Mouse (Mus musculus): ENCODE measurements around the gene Ern1. TPM values are rescaled to one million over a fixed set of nuclear protein-coding genes. Genes with fewer than 3 reads are reported as not detected.
A peak's percentile ranks its signal among the peaks of the same experiment; 100 is the strongest.
"Not testable (repeated sequence)": the region's sequence is repeated elsewhere in the genome, so short reads cannot be mapped to it uniquely, and the experiment has no call there.

The Ern1 gene
- total RNA-seq, 2 experiments from 2014 or later: 10.7 to 12.9 TPM

DNA sequence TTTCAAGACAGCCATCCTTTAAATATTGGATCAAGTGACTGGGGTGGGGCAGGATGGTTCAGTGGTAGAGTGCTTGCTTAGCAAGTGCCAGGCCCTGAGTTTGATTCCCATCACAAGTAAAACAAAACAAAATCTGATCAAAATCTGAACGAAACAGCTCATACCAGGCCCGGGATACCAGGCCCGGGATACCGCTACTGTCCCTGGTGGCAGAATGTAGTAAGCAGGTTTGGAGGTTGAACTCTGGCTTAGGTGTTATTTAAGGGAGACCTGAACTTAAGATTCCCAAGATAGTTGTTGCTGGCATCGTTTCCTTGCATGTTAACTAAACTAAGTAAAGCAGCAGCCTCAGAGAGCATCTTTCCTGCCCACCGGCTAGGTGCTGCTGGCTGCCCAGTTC, 18.6 kb upstream of the Ern1 start:
- intact Hi-C loops (cut with DNase I): loop anchor here (10.0 kb wide), 1 partner anchor 239 kb away; no protein-coding TSS in a partner anchor
- no peak for DNase-seq

DNA sequence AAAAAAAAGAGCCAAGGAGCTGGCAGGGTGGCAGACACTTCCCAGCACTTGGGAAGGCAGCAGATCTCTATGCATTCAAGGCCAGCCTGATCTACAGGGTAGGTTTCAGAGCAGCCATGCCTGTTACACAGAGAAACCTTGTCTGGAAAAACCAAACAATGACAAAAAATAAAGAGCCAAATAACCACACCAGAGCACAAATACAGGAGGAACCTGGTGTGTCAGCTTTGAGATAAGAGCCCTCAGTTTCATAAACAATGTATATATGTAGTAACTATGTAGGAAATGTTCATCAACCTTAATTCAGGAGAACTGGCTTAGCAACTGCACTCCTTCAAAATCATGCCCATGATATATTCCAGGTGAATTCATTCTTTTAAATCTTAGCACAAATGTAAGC, 16.5 kb upstream of the Ern1 start:
- no peak for DNase-seq
- intact Hi-C loops (cut with DNase I): loop anchor here (10.0 kb wide), 1 partner anchor 241 kb away; no protein-coding TSS in a partner anchor

DNA sequence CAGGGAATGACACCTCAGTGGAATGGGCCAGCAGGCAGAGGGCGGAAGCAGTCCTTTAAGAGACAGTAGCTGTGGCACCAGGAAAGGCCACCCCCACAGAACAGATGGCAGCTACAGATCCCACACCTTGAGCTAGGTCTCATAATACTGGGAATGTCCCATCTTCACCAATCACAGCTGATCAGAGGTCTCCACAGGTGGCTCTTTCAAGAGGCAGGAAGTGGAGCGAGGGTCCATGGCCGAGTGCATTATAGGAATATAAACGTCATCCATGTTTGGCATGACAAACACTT, 15.7 kb upstream of the Ern1 start:
- intact Hi-C loops (cut with DNase I): loop anchor here (10.0 kb wide), 1 partner anchor 241 kb away; no protein-coding TSS in a partner anchor
- no peak for DNase-seq

DNA sequence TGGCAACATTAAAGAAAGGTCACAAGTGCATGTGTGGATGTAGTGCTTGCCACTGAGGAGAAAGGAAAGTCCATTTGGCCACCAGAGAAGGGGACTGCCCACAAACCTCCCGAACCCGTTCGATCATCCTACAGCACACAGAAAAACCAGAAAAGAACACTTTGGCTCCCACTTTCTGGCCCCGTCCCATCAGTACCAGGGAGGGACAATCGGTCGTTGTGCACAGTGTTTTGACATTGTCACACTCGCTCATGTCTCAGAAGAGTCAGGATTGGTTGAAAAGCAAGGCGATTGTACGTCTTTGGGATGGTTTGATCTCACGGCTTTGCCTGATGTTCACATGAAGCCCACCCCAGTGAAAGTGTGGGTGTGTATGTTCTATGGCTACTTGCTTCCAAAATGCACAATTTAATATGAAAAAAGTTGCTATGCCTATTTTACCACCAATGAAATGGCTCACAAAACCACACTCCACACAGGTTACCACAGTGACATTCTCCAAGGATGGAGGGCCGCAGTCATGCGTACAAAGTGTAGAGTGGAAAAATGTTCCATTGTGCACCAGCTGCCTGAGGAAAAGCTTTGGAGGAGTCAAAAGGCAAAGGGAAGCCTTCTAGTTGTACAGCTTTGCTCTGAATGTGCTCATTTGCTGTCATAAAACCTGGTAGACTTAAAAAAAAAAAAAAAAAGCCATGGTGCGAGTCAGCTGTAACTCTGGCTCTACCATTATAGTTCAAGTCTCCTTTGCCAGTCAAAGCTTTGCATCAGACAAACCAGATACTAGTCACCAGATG, 15.2 kb upstream of the Ern1 start:
- intact Hi-C loops (cut with DNase I): loop anchor here (10.0 kb wide), 1 partner anchor 242 kb away; no protein-coding TSS in a partner anchor
- DNase-seq: no peak

DNA sequence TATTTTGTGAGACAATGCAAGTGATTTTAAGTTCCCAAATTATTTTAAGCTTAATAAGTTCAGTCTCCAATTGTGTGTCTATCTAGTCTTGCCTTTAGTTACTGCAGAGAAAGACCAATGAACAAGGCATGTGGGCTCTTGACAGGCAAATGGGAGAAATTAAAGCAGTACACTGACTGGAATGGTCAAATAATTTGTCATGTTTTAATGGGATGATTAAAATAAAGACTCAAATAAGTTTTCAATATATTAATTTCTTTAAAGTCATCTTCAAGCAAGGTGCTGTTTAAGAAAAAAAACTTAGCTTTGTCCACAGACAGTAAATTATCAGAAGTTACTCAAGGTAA, 14.5 kb upstream of the Ern1 start:
- DNase-seq: no peak
- intact Hi-C loops (cut with DNase I): loop anchor here (10.0 kb wide), 1 partner anchor 243 kb away; no protein-coding TSS in a partner anchor

DNA sequence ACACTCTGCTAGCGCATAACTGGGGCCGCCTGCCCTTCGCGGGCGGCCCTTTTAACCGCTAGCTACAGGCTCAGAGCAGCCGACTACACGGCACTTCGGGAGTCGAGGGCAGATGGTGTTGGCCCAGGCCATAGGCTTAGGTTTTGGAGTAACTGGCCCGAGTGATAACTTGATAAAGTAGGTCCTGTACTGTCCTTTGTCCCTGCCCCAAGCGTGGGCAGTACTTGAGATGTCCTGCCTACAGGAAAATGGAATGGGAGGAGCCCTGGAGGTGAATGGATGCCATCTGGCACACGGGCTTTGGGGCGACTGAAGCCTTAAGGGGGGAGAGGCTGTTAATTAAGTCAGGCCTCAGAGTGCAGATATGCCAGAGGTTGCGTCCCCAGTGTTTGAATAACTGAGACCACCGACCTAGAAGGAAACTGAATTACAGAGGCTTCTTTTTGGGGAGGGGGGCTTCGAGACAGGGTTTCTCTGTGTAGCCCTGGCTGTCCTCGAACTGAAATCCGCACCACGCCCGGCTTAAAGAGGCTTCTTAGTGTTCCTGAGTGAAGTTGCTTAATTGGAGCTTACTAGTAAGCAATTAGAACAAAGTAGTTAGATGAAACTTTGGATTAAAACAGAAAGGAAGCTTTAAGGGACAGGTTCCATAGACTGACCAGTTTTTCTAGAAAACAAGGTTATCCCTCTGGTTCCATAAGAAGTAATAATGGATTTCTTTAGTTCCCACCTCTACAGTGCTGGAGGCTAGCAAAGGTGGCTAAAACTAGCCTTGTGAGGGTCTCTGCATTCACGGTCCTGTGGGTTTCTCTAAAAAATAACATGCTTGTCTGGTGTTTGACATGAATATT, 13.9 kb upstream of the Ern1 start:
- DNase-seq: peak; percentile 79
- intact Hi-C loops (cut with DNase I): loop anchor here (10.0 kb wide), 1 partner anchor 243 kb away; no protein-coding TSS in a partner anchor

DNA sequence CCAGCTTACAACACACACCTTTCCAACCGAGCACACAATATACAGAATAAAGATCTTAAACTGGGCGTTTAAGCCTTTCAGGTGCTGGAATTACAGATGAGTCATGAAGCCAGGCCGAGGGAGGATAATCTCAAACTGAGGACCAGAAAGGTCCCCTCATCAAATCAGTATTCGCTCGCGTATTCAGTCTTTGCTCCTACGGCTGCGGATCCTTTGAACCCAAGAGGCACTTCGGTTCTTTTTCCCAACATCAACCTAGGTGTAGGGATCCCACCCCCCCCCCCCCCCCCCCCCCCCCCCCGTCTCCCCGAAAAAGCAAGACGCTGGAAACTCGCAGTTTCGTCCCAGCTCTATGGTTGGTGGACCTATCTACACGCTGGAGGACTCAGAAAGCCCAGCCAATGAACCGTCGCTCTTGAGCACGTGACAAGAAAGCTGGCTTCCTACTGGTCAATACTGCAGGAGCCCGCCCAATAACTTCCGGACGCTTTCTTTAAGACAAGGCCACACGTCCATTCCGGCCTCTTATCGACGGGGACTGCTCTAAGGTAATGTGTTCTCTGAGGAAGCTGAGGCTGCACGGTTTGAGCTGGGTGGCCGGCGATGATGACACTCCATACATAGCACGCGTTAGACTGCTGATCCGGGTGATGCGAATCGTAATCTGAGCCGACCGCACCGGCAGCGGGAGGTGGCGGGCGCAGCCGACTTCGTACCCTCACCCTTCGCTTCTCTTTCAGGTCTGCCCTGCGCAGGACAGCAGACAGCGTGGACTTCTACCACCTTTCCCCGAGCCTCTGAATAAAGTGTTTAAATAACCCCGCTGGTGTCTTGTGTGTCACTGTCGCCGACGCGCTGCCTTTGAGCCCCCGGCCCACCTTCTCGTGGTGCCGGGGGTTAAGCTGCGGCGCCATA, 13.0 kb upstream of the Ern1 start:
- DNase-seq: peak; percentile 92
- intact Hi-C loops (cut with DNase I): loop anchor here (10.0 kb wide), 1 partner anchor 244 kb away; no protein-coding TSS in a partner anchor

DNA sequence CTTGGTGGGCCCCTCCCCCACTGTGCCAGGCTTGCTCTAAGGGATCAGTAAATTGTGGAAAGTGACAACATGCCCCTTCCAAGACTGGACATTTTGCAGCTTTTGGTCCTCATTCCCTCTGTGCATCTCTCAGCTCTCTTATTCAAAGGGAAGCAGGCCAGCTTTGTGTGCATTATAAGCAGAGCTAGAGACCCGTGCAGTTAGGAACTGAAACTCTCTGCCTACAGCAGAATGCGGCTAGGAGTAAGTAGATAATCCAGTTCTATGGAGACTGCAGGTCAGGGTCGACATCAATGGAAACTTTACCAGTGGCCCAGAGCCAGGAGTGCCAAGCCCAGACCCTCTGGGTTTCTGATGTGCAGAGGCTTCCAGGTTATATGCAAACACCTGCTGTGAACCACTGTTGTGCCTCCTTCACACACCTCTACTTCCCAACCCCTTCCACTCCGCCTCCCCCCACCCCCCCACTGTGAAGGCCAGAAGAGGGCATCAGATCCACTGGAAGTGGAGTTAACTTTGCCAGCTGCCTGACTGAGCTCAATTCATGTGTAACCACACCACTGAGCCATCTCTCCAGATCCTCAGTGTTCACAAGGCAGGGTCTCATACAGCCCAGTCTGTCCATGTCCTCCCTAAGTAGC, 11.2 kb upstream of the Ern1 start:
- no peak for DNase-seq
- intact Hi-C loops (cut with DNase I): no loop called here

DNA sequence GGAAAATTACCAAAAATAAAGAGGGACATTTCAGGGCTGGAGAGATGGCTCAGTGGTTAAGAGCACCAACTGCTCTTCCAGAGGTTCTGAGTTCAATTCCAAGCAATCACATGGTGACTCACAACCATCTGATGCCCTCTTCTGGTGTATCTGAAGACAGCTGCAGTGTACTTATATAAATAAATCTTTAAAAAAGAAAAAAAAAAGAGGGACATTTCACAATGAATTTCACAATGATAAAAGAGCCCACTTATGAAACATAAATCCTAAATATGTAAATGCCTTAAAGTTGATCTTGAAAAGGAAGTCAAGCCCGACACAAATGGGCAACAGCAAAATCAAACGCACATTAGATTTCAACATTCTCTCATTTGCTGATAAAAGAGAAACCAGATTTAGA, 10.3 kb upstream of the Ern1 start:
- intact Hi-C loops (cut with DNase I): no loop called here
- DNase-seq: no peak

DNA sequence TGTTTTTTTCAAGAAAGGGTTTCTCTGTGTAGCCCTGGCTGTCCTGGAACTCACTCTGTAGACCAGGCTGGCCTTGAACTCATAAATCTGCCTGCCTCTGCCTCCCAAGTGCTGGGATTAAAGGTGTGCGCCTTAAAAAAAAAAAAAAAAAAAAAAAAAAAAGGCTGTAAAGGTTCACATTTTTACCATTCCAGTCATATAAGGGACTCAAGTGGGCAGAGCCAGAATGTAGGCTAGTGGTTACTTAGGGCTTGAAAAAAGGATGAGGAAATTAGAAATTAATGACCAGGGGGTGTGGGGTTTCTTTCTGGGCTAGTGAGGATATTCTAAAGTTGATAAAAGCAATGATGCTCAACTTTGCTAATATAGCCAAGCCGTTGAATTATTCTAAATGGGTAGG, 9.4 kb upstream of the Ern1 start:
- DNase-seq; intact Hi-C loops (cut with DNase I): not testable (repeated sequence)

DNA sequence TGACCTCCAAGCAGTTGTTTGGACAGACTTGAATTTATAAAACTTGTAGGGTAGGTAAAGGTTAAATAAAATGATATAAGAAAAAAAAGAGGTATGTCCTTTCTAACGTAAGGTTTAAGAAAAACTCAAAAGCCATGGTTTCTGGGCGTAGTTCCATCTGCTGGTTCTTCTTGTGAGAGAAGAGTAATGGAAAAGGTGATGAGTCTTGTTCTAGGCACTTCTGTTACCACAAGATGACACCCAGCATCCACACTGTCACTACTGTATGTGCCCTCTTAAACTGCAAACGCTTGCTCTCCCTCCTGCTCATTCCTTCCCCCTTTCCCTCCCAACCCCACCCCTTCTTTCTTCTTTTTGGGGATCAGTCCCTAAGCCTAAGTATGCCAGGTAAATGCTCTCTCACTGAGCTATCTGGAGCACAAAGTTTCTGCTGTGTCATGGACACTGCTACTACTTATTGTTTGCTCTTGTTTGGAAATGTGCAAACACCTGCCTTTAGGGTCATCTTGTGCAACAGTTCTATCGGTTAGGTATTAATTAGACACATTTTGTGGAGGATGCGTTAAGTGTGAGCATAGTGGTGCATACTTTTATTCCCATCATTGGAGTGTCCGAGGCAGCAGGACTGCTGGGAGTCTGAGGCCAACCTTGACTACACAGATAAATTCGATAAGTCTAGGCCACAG, 5.5 kb upstream of the Ern1 start:
- intact Hi-C loops (cut with DNase I): no loop called here
- no peak for DNase-seq

DNA sequence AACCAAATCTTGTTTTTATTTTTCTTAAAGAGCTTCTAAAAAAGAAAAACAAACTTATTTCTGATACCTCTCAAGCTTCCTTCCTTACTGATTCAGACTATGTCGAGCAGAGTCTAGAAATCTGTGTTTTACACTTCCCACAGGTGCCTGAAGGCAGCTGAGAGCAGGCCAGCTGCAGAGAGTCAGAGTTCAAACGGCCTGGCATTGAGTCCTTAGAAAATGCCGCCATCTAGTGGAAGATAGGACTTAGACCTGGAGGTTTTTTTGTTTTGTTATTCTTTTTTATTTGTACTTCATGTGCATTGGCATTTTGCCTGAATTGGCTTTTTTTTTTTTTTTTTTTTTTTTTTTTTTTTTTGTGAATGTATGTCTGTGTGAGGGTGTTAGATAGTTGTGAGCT, 3.7 kb upstream of the Ern1 start:
- intact Hi-C loops (cut with DNase I): no loop called here
- DNase-seq: peak; percentile 53

DNA sequence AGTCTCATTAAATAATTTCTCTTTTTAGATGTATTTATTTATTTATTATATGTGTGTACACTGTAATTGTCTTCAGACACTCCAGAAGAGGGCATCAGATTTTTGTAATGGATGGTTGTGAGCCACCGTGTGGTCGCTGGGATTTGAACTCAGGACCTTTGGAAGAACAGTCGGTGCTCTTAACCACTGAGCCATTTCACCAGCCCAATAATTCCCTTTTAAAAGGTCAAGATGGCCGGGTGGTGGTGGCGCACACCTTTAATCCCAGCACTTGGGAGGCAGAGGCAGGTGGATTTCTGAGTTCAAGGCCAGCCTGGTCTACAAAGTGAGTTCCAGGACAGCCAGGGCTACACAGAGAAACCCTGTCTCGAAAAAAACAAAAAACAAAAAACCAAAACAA, 2.9 kb upstream of the Ern1 start:
- DNase-seq; intact Hi-C loops (cut with DNase I): not testable (repeated sequence)

DNA sequence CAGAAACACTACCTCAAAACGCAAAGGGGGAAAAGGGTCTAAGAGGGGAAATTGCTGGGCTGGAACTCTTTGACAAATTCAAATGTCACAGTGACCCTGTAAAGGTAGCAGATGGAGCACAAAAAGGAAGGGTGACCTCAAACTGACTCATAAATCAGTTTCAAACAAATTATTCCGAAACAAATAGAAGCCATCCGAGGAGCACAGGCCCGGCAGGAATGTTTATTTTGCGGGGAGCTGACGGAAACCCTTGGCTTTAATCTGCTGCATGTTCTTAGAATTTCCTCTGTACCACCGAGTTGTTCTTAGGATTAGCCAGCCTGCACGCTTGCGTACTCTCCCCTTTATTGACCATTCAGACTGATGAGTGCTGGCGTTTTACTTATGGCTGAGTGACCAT, 2.4 kb upstream of the Ern1 start:
- no peak for DNase-seq
- intact Hi-C loops (cut with DNase I): no loop called here

DNA sequence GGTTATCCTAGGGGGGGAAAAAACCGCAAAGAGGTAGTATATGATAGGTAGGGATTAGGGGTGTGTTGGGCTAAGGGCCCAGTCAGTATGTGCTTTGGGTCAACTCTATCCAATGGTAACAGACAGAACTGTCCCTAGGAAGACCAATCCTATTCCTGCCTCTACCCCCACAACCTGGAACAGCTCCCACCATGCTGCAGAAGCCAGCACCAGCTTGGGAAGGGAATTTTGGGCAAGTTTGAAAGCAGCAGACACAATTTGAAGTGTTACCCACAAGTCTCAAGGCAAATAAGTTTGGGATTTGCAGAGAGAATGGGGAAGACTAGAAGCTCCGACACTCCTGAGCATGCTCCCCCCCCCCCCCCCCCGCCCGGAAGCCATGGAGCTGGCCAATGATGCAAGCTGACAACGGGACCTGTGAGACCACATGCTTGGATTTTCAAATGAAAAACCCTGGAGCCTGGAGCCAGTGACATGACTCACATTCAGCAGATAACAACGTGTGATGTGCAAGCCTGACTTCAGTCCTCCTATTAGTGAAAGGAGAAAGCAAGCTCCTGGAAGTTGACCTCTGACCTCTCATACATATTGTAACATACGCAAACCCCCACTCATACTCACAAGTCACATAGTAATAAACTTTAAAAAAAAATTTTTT, 1.5 kb upstream of the Ern1 start:
- no peak for DNase-seq
- intact Hi-C loops (cut with DNase I): no loop called here

DNA sequence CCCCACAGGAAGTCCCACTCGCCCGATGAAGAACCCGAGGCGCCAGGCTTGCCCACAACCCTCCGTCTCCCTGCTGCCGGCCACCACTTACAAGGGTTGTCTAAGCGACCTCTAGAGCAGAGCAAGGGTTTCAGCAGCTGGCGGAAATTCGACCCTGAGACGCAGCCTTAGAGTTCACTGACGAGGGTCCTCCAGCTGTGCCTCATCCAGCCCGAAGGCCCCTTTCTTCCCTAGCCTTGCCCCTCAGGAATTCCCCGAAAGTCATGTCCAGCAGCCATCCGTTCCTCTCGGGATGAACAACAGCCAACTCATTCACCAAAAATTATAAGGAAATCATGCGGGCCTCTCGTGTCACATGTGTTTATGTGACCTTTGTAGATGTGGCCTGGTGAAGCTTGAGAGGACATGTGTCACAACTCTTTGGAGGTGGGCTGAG, 492 bp upstream of the Ern1 start:
- no peak for DNase-seq
- intact Hi-C loops (cut with DNase I): no loop called here

DNA sequence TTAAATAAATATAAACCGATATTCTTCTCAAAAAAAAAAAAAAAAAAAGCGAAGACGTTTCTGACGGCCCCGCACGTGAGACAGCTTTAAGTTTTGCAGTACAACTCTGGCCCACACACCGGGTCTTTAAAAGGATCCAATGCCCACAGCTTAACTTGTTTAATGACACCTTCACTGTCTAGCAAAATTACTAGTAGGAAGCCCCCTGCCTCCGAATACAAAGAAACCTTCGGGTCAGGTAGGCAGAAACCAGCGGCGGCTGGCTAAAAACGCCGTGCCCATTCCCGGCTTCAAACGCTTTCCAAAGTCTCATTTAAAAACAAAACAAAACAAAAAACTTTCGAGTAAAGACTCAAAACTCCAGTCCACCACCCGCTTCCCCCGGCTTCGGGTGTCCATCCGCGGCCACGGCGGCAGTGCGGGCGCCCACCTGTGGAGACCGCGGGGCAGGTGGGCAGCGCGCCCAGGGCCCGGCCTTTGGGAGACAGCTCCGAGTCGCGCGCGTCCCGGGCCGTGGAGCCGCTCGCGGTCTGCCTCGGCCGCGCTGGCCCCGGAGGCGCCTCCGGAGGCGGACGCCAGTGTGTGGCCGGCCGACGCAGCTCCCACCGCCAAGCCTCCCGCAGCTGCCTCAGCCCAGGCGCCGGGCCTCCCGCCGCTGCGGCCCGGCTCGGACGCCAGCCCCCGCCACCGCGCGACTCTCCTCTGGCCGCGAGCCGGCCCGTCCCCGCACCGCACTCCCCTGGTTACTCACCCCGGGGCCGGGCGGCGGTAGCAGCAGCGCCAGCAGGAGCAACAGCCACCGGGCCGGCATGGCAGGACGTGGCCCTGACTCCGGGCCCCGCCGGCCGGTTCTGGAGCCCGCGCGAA, 553 bp downstream of the Ern1 start:
- peak; percentile 38 for DNase-seq
- intact Hi-C loops (cut with DNase I): loop anchor here (2.0 kb wide), 1 partner anchor 68 kb away; no protein-coding TSS in a partner anchor

All from left cerebral cortex, postnatal 4 days (tissue).